Mouse (Mus musculus): Measurements from ENCODE around the gene Arfgef2. TPM values are rescaled to one million over a fixed set of nuclear protein-coding genes. Genes with fewer than 3 reads are reported as not detected.

Gene Arfgef2
- polyA plus RNA-seq, 1 experiment, result 28.3 TPM

DNA sequence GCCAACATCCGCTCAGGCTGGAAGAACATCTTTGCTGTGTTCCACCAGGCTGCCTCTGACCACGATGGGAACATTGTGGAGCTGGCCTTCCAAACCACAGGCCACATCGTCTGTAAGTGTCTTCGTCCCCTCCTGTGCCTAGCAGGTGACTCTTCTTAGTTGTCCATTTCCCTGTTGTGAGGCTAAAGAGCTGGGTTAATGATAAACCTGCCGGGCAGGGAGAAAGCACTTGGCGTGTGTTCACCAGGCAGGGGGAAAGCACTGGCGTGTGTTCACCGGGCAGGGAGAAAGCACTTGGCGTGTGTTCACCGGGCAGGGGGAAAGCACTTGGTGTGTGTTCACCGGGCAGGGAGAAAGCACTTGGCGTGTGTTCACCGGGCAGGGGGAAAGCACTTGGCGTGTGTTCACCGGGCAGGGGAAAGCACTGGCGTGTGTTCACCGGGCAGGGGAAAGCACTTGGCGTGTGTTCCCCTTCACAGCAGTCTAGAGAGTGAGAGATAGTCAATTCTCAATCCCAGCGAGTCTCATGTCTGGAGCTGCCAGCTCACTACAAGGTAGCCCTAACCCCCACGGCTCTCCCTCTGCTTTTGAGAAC, 65.0 kb downstream of the Arfgef2 start:
- no peak overlapping the region for H3K27ac ChIP-seq (ENCODE audit: insufficient read depth, low read length)
- no peak overlapping the region for H3K4me3 ChIP-seq (ENCODE audit: low read depth, low read length)
- H3K4me1 ChIP-seq (ENCODE audit: control insufficient read depth, insufficient read depth, low read length), result no peaks in the 10 kb centered on the region
- TF ChIP-seq POLR2A (IDR thresholded peaks at IDR 0.05; ENCODE audit: insufficient read depth, low read length), result no peak
- no peak for TF ChIP-seq EP300 (IDR thresholded peaks at IDR 0.05; ENCODE audit: insufficient read depth, low read depth, low read length)
- no peak for TF ChIP-seq CTCF (IDR thresholded peaks at IDR 0.05; ENCODE audit: low read depth, low read length)
- no peaks in the 10 kb centered on the region for H3K27me3 ChIP-seq (ENCODE audit: control insufficient read depth, insufficient read depth, low read length, poor library complexity, severe bottlenecking)
- no peaks in the 10 kb centered on the region for H3K9me3 ChIP-seq (replicated peaks; ENCODE audit: control insufficient read depth, insufficient read depth, low read length, poor library complexity, severe bottlenecking)
- H3K9ac ChIP-seq (ENCODE audit: low read depth, poor library complexity, severe bottlenecking), result no peak overlapping the region
- peaks cover 2% of the 10 kb centered on the region; the same call in 1 of the 2 replicates for H3K36me3 ChIP-seq (ENCODE audit: control insufficient read depth, insufficient read depth, low read length, poor library complexity, severe bottlenecking)

DNA sequence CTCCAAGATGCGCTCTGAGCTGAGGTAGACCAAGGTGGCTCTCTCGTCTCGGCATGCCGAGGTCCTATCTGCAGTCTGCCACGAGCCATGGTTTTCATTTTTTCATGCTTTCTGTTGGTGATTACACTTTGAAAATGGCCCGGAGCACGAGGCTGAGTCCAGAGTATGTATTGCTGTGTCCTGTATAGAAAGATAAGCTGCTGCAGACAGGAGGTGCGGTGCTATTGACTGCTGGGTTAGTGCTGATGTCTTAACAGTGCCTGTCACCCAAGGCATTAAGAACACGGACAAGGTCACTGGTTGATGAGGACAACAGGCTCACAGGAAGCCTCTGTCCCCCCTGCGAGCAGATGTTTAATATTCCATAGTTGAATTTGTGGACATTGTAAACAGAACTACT, 65.5 kb downstream of the Arfgef2 start:
- no peaks in the 10 kb centered on the region for H3K4me1 ChIP-seq (ENCODE audit: control insufficient read depth, insufficient read depth, low read length)
- H3K27me3 ChIP-seq (ENCODE audit: control insufficient read depth, insufficient read depth, low read length, poor library complexity, severe bottlenecking), result no peaks in the 10 kb centered on the region
- H3K4me3 ChIP-seq (ENCODE audit: low read depth, low read length), result no peak overlapping the region
- no peak overlapping the region for H3K27ac ChIP-seq (ENCODE audit: insufficient read depth, low read length)
- H3K36me3 ChIP-seq (ENCODE audit: control insufficient read depth, insufficient read depth, low read length, poor library complexity, severe bottlenecking), result peaks cover 2% of the 10 kb centered on the region; the same call in 1 of the 2 replicates
- no peaks in the 10 kb centered on the region for H3K9me3 ChIP-seq (replicated peaks; ENCODE audit: control insufficient read depth, insufficient read depth, low read length, poor library complexity, severe bottlenecking)
- TF ChIP-seq POLR2A (IDR thresholded peaks at IDR 0.05; ENCODE audit: insufficient read depth, low read length), result no peak
- no peak for TF ChIP-seq CTCF (IDR thresholded peaks at IDR 0.05; ENCODE audit: low read depth, low read length)
- no peak for TF ChIP-seq EP300 (IDR thresholded peaks at IDR 0.05; ENCODE audit: insufficient read depth, low read depth, low read length)
- no peak overlapping the region for H3K9ac ChIP-seq (ENCODE audit: low read depth, poor library complexity, severe bottlenecking)

DNA sequence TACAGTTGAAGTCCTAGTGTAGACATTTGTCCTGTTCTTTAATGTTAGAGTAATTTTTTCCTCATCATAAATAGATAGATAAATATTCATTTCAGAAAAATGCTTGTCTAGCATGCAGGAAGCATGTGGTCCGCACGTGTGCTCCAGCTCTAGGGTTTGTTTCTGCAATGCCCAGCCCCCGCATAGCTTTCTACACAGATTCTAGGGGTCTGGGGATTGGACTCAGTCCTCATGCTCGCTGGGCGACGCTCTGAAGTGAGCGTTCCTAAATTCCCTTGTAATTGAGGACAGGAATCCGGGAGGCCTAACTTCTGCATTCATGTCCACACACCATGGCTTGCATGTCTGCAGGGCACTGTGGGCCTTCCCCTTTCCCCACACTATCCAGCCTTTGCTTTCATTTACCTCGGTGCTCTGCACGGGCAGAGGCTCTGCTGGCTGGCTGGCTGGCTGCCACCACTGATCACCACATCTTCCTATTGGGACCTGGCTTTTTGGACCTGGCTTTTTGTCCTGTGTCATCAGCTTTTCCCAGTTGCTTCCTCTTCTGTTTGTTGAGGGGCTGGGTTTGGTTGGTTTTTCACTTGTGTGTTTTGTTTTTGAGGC, 69.4 kb downstream of the Arfgef2 start:
- Histone ChIP-seq H3K27me3 (ENCODE audit: control insufficient read depth, insufficient read depth, low read length, poor library complexity, severe bottlenecking) (no peaks in the 10 kb centered on the region), H3K4me1 (ENCODE audit: control insufficient read depth, insufficient read depth, low read length) (no peaks in the 10 kb centered on the region), H3K9ac (ENCODE audit: low read depth, poor library complexity, severe bottlenecking) (no peak overlapping the region), H3K27ac (ENCODE audit: insufficient read depth, low read length) (no peak overlapping the region), H3K36me3 (ENCODE audit: control insufficient read depth, insufficient read depth, low read length, poor library complexity, severe bottlenecking) (no peaks in the 10 kb centered on the region; the same call in 1 of the 2 replicates), H3K4me3 (ENCODE audit: low read depth, low read length) (no peak overlapping the region), H3K9me3 (replicated peaks; ENCODE audit: control insufficient read depth, insufficient read depth, low read length, poor library complexity, severe bottlenecking) (no peaks in the 10 kb centered on the region)
- TF ChIP-seq EP300 (IDR thresholded peaks at IDR 0.05; ENCODE audit: insufficient read depth, low read depth, low read length) (no peak), POLR2A (IDR thresholded peaks at IDR 0.05; ENCODE audit: insufficient read depth, low read length) (no peak), CTCF (IDR thresholded peaks at IDR 0.05; ENCODE audit: low read depth, low read length) (no peak)

DNA sequence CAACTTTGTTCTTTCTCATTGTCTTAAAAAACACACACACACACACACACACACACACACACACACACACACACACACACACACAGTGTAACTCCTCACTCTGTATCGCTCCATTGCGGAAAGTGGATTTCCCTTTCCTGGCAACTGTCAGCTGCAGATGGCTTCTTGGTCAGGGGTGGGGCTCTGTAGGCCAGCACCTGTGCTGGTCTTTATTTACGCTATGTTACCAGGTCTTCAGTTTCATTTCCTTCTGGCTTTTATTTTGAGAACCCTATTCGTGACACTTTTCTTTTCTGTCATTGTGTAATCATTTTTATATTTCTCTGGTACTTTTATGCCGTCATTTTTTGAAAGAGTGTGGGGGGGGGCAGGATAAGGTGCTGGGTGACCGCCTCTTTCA, 70.2 kb downstream of the Arfgef2 start:
- no peak overlapping the region for H3K27ac ChIP-seq (ENCODE audit: insufficient read depth, low read length)
- no peak for TF ChIP-seq EP300 (IDR thresholded peaks at IDR 0.05; ENCODE audit: insufficient read depth, low read depth, low read length)
- TF ChIP-seq CTCF (IDR thresholded peaks at IDR 0.05; ENCODE audit: low read depth, low read length), result no peak
- no peak for TF ChIP-seq POLR2A (IDR thresholded peaks at IDR 0.05; ENCODE audit: insufficient read depth, low read length)
- no peaks in the 10 kb centered on the region for H3K4me1 ChIP-seq (ENCODE audit: control insufficient read depth, insufficient read depth, low read length)
- no peaks in the 10 kb centered on the region for H3K27me3 ChIP-seq (ENCODE audit: control insufficient read depth, insufficient read depth, low read length, poor library complexity, severe bottlenecking)
- no peak overlapping the region for H3K4me3 ChIP-seq (ENCODE audit: low read depth, low read length)
- H3K9me3 ChIP-seq (replicated peaks; ENCODE audit: control insufficient read depth, insufficient read depth, low read length, poor library complexity, severe bottlenecking), result no peaks in the 10 kb centered on the region
- H3K36me3 ChIP-seq (ENCODE audit: control insufficient read depth, insufficient read depth, low read length, poor library complexity, severe bottlenecking), result no peaks in the 10 kb centered on the region; the same call in 1 of the 2 replicates
- H3K9ac ChIP-seq (ENCODE audit: low read depth, poor library complexity, severe bottlenecking), result no peak overlapping the region

DNA sequence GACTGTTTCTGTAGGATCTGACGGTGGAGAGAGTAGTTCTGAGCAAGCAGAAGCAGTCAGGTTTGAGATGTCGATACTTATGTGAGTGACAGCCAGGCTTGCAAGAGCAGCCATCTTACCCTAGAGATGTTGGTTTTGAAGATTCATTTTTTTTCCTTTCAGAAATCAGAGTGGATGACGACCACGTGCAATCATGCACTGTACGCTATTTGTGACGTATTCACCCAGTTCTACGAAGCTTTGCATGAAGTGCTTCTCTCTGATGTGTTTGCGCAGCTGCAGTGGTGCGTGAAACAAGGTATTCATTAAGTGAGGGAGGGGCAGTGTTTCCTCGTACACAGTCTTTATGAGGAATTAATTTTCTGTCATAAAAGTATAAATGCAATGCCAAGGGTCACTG, 70.9 kb downstream of the Arfgef2 start:
- Histone ChIP-seq H3K9ac (ENCODE audit: low read depth, poor library complexity, severe bottlenecking) (no peak overlapping the region), H3K9me3 (replicated peaks; ENCODE audit: control insufficient read depth, insufficient read depth, low read length, poor library complexity, severe bottlenecking) (no peaks in the 10 kb centered on the region), H3K27ac (ENCODE audit: insufficient read depth, low read length) (no peak overlapping the region), H3K4me1 (ENCODE audit: control insufficient read depth, insufficient read depth, low read length) (no peaks in the 10 kb centered on the region), H3K4me3 (ENCODE audit: low read depth, low read length) (no peak overlapping the region), H3K27me3 (ENCODE audit: control insufficient read depth, insufficient read depth, low read length, poor library complexity, severe bottlenecking) (no peaks in the 10 kb centered on the region), H3K36me3 (ENCODE audit: control insufficient read depth, insufficient read depth, low read length, poor library complexity, severe bottlenecking) (no peaks in the 10 kb centered on the region; the same call in 1 of the 2 replicates)
- no peak for TF ChIP-seq EP300 (IDR thresholded peaks at IDR 0.05; ENCODE audit: insufficient read depth, low read depth, low read length)
- no peak for TF ChIP-seq POLR2A (IDR thresholded peaks at IDR 0.05; ENCODE audit: insufficient read depth, low read length)
- no peak for TF ChIP-seq CTCF (IDR thresholded peaks at IDR 0.05; ENCODE audit: low read depth, low read length)

DNA sequence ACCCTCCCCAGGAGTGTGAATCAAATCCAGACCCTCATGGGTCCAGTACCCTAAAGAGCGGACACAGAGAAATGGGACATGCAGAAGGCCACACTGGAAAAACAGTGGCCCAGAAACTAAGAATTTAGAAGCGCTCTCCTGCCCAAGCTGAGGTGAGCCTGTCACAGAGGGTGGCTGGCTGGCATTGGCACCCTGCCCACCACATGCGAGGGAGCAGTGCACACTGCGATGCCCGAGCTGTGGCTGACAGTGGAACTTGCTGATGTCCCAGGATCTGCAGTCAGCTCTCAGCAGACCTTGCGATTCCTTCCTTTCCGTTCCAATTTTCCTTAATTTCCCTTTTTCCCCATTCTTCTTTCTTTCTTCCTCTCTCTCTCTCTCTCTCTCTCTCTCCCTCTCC, 79.7 kb downstream of the Arfgef2 start:
- H3K4me1 ChIP-seq (ENCODE audit: control insufficient read depth, insufficient read depth, low read length), result peaks cover 2% of the 10 kb centered on the region

More for the DNA sequence above, 79.7 kb downstream of the Arfgef2 start:
- no peak overlapping the region for H3K4me3 ChIP-seq (ENCODE audit: low read depth, low read length)
- H3K9me3 ChIP-seq (replicated peaks; ENCODE audit: control insufficient read depth, insufficient read depth, low read length, poor library complexity, severe bottlenecking), result no peaks in the 10 kb centered on the region
- H3K27ac ChIP-seq (ENCODE audit: insufficient read depth, low read length), result no peak overlapping the region
- TF ChIP-seq EP300 (IDR thresholded peaks at IDR 0.05; ENCODE audit: insufficient read depth, low read depth, low read length) (no peak), POLR2A (IDR thresholded peaks at IDR 0.05; ENCODE audit: insufficient read depth, low read length) (no peak), CTCF (IDR thresholded peaks at IDR 0.05; ENCODE audit: low read depth, low read length) (no peak)
- no peaks in the 10 kb centered on the region; the same call in 1 of the 2 replicates for H3K36me3 ChIP-seq (ENCODE audit: control insufficient read depth, insufficient read depth, low read length, poor library complexity, severe bottlenecking)
- H3K27me3 ChIP-seq (ENCODE audit: control insufficient read depth, insufficient read depth, low read length, poor library complexity, severe bottlenecking), result no peaks in the 10 kb centered on the region
- H3K9ac ChIP-seq (ENCODE audit: low read depth, poor library complexity, severe bottlenecking), result no peak overlapping the region
